Mouse (Mus musculus) heart, postnatal 4 days (tissue): Measurements from ENCODE around the gene Nop56. TPM values are rescaled to one million over a fixed set of nuclear protein-coding genes. Genes with fewer than 3 reads are reported as not detected.
A peak's percentile ranks its signal among the peaks of the same experiment; 100 is the strongest.

Experiments
- DNase-seq: peaks from one replicate; pipeline ENCODE4 v3.0.0; 2021
- total RNA-seq, 2 experiments: library from RNA; stranded (reverse); gene quantifications; 2 replicates each; pipeline ENCODE4 v1.2.3; 2021

The Nop56 gene
- 10 to 100 TPM; 61.6 to 65.9 TPM for total RNA-seq

GRCm38 (mm10) chr2:130274149-130274861, at the start of gene Nop56:
Nop56 (plus strand) TSS chr2:130274430.
- peak; percentile 100 for DNase-seq

DNA sequence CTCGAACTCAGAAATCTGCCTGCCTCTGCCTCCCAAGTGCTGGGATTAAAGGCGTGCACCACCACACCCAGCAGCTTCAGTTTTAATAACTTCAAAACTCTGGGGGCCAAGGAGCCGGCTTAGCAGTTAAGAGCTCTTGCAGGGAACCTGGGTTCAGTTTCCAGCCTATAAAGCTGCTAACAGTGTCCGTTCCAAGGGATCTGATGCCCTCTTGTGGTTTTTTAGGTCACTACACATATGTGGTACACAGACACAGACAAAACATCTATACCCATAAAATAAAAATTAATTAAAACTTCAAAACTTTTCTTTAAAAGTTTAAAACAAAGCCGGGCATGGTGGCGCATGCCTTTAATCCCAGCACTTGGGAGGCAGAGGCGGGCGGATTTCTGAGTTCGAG, 27.3 kb upstream of the Nop56 start:
- peak; percentile 29 for DNase-seq

GRCm38 (mm10) chr2:130248226-130248625, 26.0 kb upstream of the Nop56 start:
- DNase-seq: no peak

- no peak for DNase-seq
Measured at GRCm38 (mm10) chr2:130256762-130257161, 17.5 kb upstream of the Nop56 start.

GRCm38 (mm10) chr2:130260822-130261221, 13.4 kb upstream of the Nop56 start:
- DNase-seq: no peak

DNA sequence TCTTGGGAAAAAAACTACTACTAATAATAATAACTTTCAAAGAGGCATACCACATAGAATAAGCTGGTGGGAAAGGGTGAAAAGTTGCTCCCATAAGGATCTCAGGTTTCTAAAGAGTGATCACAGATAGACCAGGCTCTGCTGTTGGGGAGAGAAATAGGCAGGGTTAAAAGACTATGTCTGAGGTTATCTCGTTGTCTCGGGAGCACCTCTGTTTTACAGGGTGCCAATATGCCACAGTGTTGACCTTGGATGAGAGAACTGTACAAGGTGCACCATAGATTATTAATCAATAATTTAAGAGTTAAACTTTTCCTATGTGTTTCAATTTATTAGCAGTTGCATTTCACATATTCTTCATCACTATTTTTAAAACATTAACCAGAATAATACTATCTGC, 12.3 kb upstream of the Nop56 start:
- DNase-seq: no peak

- no peak for DNase-seq
Measured at GRCm38 (mm10) chr2:130262398-130262797, 11.8 kb upstream of the Nop56 start.

DNA sequence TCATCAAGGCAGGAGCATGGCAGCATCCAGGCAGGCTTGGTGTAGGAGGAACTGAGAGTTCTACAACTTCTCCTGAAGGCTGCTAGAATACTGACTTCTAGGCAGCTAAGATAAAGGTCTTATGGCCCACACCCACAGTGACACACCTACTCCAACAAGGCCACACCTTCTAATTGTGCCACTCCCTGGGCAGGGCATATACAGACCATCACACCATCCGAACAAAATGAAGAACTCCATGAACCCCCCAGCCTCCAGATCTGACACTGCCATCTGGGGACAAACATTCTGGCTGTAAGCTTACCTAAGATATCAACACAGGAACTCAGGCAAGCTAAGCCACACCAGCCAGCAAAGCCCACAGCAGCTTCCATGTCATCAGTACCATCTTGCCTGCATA, 8.7 kb upstream of the Nop56 start:
- no peak for DNase-seq

DNA sequence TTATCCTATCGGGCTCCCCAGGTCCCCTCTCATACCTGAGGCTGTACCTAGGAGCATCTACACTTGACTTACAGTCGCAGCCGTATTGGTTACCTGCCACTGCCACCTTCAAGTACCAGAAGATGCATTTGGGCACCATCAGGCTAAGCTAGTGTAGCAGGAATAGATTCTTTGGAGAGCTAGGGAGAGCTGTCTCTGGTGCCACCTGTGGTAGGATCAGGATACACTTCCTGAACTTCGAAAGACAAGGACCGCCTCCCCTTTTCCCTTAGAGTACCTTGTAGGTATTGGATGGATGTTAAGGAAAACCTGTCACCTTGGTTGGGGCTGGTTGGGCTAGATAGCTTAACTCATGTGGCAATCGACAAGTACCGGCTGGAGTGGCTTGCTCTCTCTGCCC, 6.2 kb upstream of the Nop56 start:
- no peak for DNase-seq

GRCm38 (mm10) chr2:130273732-130274131, 498 bp upstream of the Nop56 start:
- DNase-seq: no peak

- DNase-seq: no peak
Measured at GRCm38 (mm10) chr2:130274862-130275261, 632 bp downstream of the Nop56 start.

- peak; percentile 73 for DNase-seq
Measured at GRCm38 (mm10) chr2:130275649-130276048, 1.4 kb downstream of the Nop56 start.

GRCm38 (mm10) chr2:130279600-130280091, 5.4 kb downstream of the Nop56 start:
- no peak for DNase-seq

GRCm38 (mm10) chr2:130280224-130280623, 6.0 kb downstream of the Nop56 start:
- no peak for DNase-seq

DNA sequence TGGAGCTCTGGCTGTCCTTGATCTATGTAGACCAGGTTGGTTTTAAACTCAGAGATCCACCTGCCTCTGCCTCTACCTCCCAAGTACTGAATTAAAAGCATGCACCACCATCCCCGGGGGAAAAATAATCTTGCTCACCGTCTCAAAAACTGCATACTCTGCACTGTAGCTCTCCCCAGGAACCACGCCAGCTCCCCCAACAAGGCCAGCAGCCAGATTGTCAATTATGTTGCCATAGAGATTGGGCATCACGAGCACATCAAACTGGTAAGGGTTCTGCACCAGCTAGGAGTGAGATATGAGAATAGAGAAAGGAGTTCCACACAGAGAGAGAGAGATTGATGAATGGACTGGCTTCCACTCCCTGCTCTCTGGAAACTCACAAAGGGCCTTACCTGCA, 6.6 kb downstream of the Nop56 start:
- no peak for DNase-seq

GRCm38 (mm10) chr2:130283854-130284654, 9.8 kb downstream of the Nop56 start, which contains the start of gene Idh3b:
Idh3b (minus strand) TSS chr2:130284547.
- DNase-seq: peak; percentile 92

- DNase-seq: no peak
Measured at GRCm38 (mm10) chr2:130289086-130289485, 14.9 kb downstream of the Nop56 start.

DNA sequence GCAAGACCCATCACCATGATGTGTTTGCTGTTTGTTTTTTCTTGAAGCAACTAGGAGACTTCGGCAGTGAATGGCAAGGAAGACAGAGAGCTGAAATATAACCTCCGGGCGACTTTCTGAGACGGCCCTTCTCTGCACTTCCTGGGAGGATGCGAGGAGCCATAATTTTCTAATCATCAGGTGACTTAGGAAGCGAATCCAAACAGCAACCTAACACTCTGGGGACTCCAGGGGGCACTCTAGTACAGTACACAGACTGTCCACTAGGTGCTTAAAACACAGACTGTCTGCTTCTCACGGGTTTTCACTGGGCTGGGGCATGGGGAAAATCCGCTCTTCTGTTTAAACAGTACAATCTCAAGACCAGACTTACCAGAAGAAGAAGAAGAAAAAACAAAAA, 17.2 kb downstream of the Nop56 start:
- peak; percentile 78 for DNase-seq

GRCm38 (mm10) chr2:130293009-130293408, 18.8 kb downstream of the Nop56 start:
- DNase-seq: no peak

- DNase-seq: no peak
Measured at GRCm38 (mm10) chr2:130293486-130293885, 19.3 kb downstream of the Nop56 start.

GRCm38 (mm10) chr2:130294218-130294935, 20.1 kb downstream of the Nop56 start:
- no peak for DNase-seq

DNA sequence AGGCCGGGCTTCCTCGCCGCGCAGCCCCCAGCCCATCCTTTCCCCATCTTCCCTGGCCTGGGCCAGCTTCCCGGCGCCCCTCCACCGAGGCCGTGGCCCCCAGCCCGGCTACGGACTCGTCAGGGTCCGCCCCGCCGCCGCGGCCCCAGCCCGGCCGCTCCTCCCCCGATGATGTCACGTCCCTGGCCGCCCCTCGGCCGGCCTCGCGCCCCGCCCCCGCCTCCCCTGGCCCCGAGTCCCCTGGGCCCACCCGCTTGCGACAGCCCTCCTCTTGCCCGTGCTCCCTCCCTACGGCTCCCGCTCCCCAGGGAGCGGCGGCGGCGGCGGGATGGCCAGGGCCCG, 20.7 kb downstream of the Nop56 start, which contains the start of gene Ebf4:
Gene Ebf4, plus strand, starts transcription at position 234 of the 342 bp plus-strand sequence.
- peak; percentile 62 for DNase-seq
